Mouse (Mus musculus) small intestine, adult 2 months (tissue): ENCODE results near the gene Carhsp1.

Experiments
- CTCF ChIP-seq: fragments of 200-500 bp; IDR thresholded peaks from 2 replicates; pipeline ENCODE4 v1.5.1; 2012; ENCODE audit warnings: low read depth, mild to moderate bottlenecking, control low read depth, inconsistent platforms, low read length, moderate library complexity, mixed read lengths; ENCODE audit not compliant: insufficient replicate concordance, insufficient read length; ENCODE audit errors: extremely low read depth
- POLR2A ChIP-seq: fragments of 200-500 bp; IDR thresholded peaks from 2 replicates; pipeline ENCODE4 v1.6.1; 2012; ENCODE audit warnings: low read depth, mild to moderate bottlenecking, control low read depth, inconsistent platforms, low read length, moderate library complexity

DNA sequence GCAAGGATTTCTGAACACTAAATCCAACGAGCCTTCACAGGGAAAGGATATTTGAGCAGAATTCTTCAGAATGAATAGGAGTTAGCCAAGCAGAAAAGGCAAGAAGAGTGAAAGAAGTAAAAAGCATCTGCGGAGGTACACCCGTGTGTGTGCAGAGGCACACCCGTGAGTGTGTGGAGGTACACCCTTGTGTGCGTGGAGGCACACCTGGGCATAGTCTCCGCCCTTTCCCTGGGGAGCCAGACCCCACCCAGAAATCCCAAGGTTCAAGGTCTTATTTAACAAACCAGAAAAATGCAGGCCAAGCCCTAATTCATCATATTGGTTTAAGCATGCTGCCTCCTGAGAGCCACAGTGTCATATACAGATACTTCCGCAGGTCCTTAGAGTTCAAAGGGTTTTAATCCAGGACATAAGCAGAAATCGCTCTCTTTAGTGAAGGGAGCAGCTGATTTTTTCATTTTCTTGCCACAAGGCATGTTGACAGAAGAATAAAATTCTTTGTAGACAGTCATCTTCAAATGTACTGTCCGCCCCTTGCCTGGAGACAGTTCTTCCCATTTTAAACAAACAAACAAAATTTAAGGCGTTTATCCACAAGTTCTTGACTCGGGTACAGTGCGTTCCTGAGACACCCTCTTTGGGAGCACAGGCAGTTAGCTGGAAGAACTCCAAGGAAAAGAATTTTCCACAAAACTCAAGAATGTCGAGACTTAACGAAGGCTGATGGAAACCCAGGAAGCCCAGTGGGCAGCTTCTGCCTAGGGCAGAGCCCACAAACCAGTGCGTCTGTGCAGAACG, 51.4 kb downstream of the Carhsp1 start:
- TF ChIP-seq POLR2A = no peak
- TF ChIP-seq CTCF = no peak
